In the genomic region with DNA sequence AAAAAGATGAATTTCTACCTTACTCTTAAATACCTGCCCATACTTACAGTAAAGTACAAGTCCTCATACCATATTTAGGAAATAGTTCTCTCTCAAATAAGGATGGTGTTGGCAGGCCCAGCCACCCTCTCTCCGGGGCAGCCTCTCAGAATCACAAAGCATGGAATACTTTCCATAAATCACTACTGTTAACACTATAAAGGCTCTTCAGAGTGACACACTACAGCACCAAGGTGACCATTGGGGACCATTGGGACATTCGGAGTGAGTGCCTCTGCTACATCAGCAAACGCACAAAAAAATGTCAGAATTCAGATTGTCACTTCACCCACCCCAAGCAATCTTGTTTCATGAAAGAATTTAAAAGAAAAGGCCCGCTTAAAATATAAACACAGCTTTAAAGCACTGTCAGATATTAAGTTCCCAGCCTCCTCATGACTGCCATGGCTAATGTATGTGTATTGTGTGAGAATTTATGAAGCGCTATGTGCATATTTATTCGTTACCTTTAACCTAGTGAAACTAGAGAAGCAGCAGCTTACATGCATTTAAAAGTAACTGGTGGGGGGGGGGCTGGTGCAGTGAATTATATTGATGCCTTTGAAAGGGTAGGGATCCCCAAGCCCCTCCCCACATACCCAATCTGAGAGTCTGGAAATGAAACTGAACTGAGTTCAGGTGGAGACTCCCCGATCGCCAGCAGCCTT, we compare ENCODE assay signal across 27 mouse cellular contexts.
A peak's percentile ranks its signal among the peaks of the same experiment; 100 is the strongest.
DNase-seq lines count a peak whose midpoint lies in the region; ATAC-seq lines count a peak whose summit lies in the region.
"Had no signal": no experiment of that assay in that cellular context is flagged by ENCODE, and none has a peak within 500 bp of the region (broad histone marks: within the 10 kb centered on the region; RNA-seq: fewer than 3 reads in every experiment).

No protein-coding gene starts in this region.

- no peak overlapping the region for H3K4me3 ChIP-seq in kidney, embryonic 15.5 days (replicated peaks)
- H3K4me3 ChIP-seq in limb, embryonic 11.5 days (ENCODE audit: low read depth, low read length) = no peak overlapping the region
- H3K4me3 ChIP-seq in limb, embryonic 10.5 days = no peak overlapping the region
- no peak overlapping the region for H3K4me3 ChIP-seq in embryonic facial prominence, embryonic 10.5 days
- H3K4me3 ChIP-seq: embryonic facial prominence, embryonic 12.5 days; embryonic facial prominence, embryonic 15.5 days; gastrocnemius, adult 2 months; heart, embryonic 13.5 days; hindbrain, embryonic 10.5 days; hindbrain, embryonic 13.5 days had no signal

- 39% methylated on average over 8 of the region's 8 CpGs for WGBS in kidney, embryonic 15.5 days
- WGBS in limb, embryonic 11.5 days = 82% methylated on average over 8 of the region's 8 CpGs
- WGBS in limb, embryonic 10.5 days = 87% methylated on average over 8 of the region's 8 CpGs
- WGBS in embryonic facial prominence, embryonic 10.5 days = 89% methylated on average over 8 of the region's 8 CpGs

- intact Hi-C loops in heart, postnatal 25 days (cut with DNase I) = loop anchor here (10.0 kb wide), 1 partner anchor 1054 kb away; no protein-coding TSS in a partner anchor

- H3K4me2 ChIP-seq in kidney, embryonic 15.5 days = no peak overlapping the region
- no peak overlapping the region for H3K4me2 ChIP-seq in limb, embryonic 11.5 days (ENCODE audit: low read depth, severe bottlenecking)
- H3K4me2 ChIP-seq: embryonic facial prominence, embryonic 12.5 days; embryonic facial prominence, embryonic 15.5 days; heart, embryonic 13.5 days; hindbrain, embryonic 13.5 days had no signal

- H3K36me3 ChIP-seq in kidney, embryonic 15.5 days = no peaks in the 10 kb centered on the region
- no peaks in the 10 kb centered on the region for H3K36me3 ChIP-seq in limb, embryonic 11.5 days (ENCODE audit: control insufficient read depth, insufficient read depth, low read length)
- no peaks in the 10 kb centered on the region for H3K36me3 ChIP-seq in limb, embryonic 10.5 days
- H3K36me3 ChIP-seq in embryonic facial prominence, embryonic 10.5 days (replicated peaks) = no peaks in the 10 kb centered on the region
- H3K36me3 ChIP-seq: embryonic facial prominence, embryonic 12.5 days; embryonic facial prominence, embryonic 15.5 days; G1E; heart, embryonic 13.5 days; hindbrain, embryonic 10.5 days; hindbrain, embryonic 13.5 days had no signal

- H3K27me3 ChIP-seq in kidney, embryonic 15.5 days = no peaks in the 10 kb centered on the region
- H3K27me3 ChIP-seq in limb, embryonic 11.5 days (ENCODE audit: control insufficient read depth, insufficient read depth, low read length) = no peaks in the 10 kb centered on the region
- no peaks in the 10 kb centered on the region for H3K27me3 ChIP-seq in limb, embryonic 10.5 days (ENCODE audit: low read depth, poor library complexity, severe bottlenecking)
- H3K27me3 ChIP-seq in embryonic facial prominence, embryonic 10.5 days (replicated peaks; ENCODE audit: low read depth, poor library complexity, severe bottlenecking) = no peaks in the 10 kb centered on the region
- H3K27me3 ChIP-seq: CH12.LX; embryonic facial prominence, embryonic 12.5 days; embryonic facial prominence, embryonic 15.5 days; heart, embryonic 13.5 days; hindbrain, embryonic 13.5 days; Patski had no signal

- no peak overlapping the region for H3K9ac ChIP-seq in kidney, embryonic 15.5 days
- H3K9ac ChIP-seq in limb, embryonic 11.5 days (ENCODE audit: low read length) = no peak overlapping the region
- H3K9ac ChIP-seq: embryonic facial prominence, embryonic 12.5 days; embryonic facial prominence, embryonic 15.5 days; forebrain, postnatal 0 days; heart, embryonic 13.5 days; hindbrain, embryonic 13.5 days had no signal

- no peaks in the 10 kb centered on the region for H3K4me1 ChIP-seq in kidney, embryonic 15.5 days
- H3K4me1 ChIP-seq in limb, embryonic 11.5 days (ENCODE audit: control insufficient read depth, insufficient read depth, low read length) = no peaks in the 10 kb centered on the region
- 0 out of 2 replicates have a peak, but pooled peaks cover 7% of the 10 kb centered on the region for H3K4me1 ChIP-seq in limb, embryonic 10.5 days
- H3K4me1 ChIP-seq in embryonic facial prominence, embryonic 10.5 days = no peaks in the 10 kb centered on the region
- H3K4me1 ChIP-seq: embryonic facial prominence, embryonic 12.5 days; embryonic facial prominence, embryonic 15.5 days; hindbrain, embryonic 10.5 days; hindbrain, embryonic 13.5 days had no signal

- peak; percentile 1 for DNase-seq in heart, postnatal 4 days
- DNase-seq in heart, postnatal 25 days (ENCODE audit: low spot score) = no peak
- no peak for DNase-seq in kidney, postnatal 14 days
- peak; percentile 20 for DNase-seq in limb, embryonic 11.5 days (ENCODE audit: low spot score)
- no peak for DNase-seq in limb, embryonic 10.5 days (ENCODE audit: low spot score)
- peak; percentile 5 for DNase-seq in embryonic facial prominence, embryonic 10.5 days (ENCODE audit: low spot score)
- DNase-seq: adrenal gland, postnatal 10 days; adrenal gland, postnatal 36 days; B cell, adult 2 months; cerebellum, adult 18-20 months; cerebellum, adult 9-10 months; cerebellum, postnatal 14 days; forebrain, postnatal 0 days; gastrocnemius, adult 2 months; gastrocnemius, postnatal 14 days; heart, postnatal 14 days had no signal

- no peaks in the 10 kb centered on the region for H3K9me3 ChIP-seq in kidney, embryonic 15.5 days (replicated peaks)
- no peaks in the 10 kb centered on the region for H3K9me3 ChIP-seq in limb, embryonic 11.5 days (ENCODE audit: control insufficient read depth, low read length)
- no peaks in the 10 kb centered on the region for H3K9me3 ChIP-seq in limb, embryonic 10.5 days (replicated peaks)
- H3K9me3 ChIP-seq in embryonic facial prominence, embryonic 10.5 days = no peaks in the 10 kb centered on the region
- H3K9me3 ChIP-seq: embryonic facial prominence, embryonic 12.5 days; embryonic facial prominence, embryonic 15.5 days; G1E; heart, embryonic 13.5 days; hindbrain, embryonic 10.5 days; hindbrain, embryonic 13.5 days had no signal

- peak; percentile 69 for ATAC-seq in kidney, embryonic 15.5 days (replicated peaks; ENCODE audit: low FRiP score)
- ATAC-seq in limb, embryonic 11.5 days (ENCODE audit: insufficient number of reproducible peaks, low FRiP score, low TSS enrichment, low read depth) = no peak
- ATAC-seq: forebrain, embryonic 14.5 days; forebrain, postnatal 0 days; hindbrain, embryonic 16.5 days; Patski had no signal

- H3K27ac ChIP-seq in kidney, embryonic 15.5 days = no peak overlapping the region
- no peak overlapping the region for H3K27ac ChIP-seq in limb, embryonic 11.5 days (replicated peaks; ENCODE audit: low read depth, low read length)
- H3K27ac ChIP-seq in limb, embryonic 10.5 days = no peak overlapping the region
- H3K27ac ChIP-seq in embryonic facial prominence, embryonic 10.5 days (replicated peaks) = no peak overlapping the region
- H3K27ac ChIP-seq: embryonic facial prominence, embryonic 12.5 days; embryonic facial prominence, embryonic 15.5 days; gastrocnemius, adult 2 months; heart, embryonic 13.5 days; hindbrain, embryonic 10.5 days; hindbrain, embryonic 13.5 days had no signal

Comparison
In these comparisons a context has a peak if more than half of its experiments do, and no peak if none do; other contexts are left out.
1. DNase-seq: peak in heart, postnatal 4 days (single experiment), limb, embryonic 11.5 days (single experiment) and embryonic facial prominence, embryonic 10.5 days (single experiment); none in heart, postnatal 25 days (single experiment), kidney, postnatal 14 days (single experiment) and limb, embryonic 10.5 days (single experiment).